Mouse (Mus musculus) ES-Bruce4 (cell line): ENCODE measurements around the gene Nle1.

Source experiments
- CTCF ChIP-seq: IDR thresholded peaks from one replicate; pipeline ENCODE4 v1.8.1; 2011; ENCODE audit warnings: low read depth, low read length
- POLR2A ChIP-seq: IDR thresholded peaks from one replicate; pipeline ENCODE4 v1.8.1; 2011; ENCODE audit warnings: low read length; ENCODE audit not compliant: insufficient read depth

GRCm38 (mm10) chr11:82875631-82876030, 32.6 kb downstream of the Nle1 start:
- TF ChIP-seq POLR2A, result no peak
- TF ChIP-seq CTCF, result no peak
